Mouse (Mus musculus) adrenal gland, adult 2 months (tissue): ENCODE results near the gene Oard1. TPM values are rescaled to one million over a fixed set of nuclear protein-coding genes. Genes with fewer than 3 reads are reported as not detected.

ENCODE experiments used
- DNase-seq: peaks from one replicate; pipeline ENCODE4 v3.0.0; 2021
- long read RNA-seq: library from polyadenylated mRNA; stranded (forward); transcript quantifications from one replicate; pipeline ENCODE4 v2.0.0, GENCODE M21; 2021
- polyA plus RNA-seq: library from polyadenylated mRNA; depleted of rRNA; stranded (reverse); fragments of >200 nt; gene quantifications from 2 replicates; pipeline ENCODE4 v1.2.3, GENCODE M21; 2012; rRNA removed
- total RNA-seq, 2 experiments: library from RNA; stranded (reverse); gene quantifications; 2 replicates each; pipeline ENCODE4 v1.2.3; 2021

Gene Oard1
- total RNA-seq (10 to 100 TPM; 14.6 to 19.6 TPM), polyA plus RNA-seq (2.5 TPM in 2 replicates)
- long read RNA-seq, transcript Oard1-202 (6 exons, 1,324 nt) = major isoform, 14 of 27 reads
- long read RNA-seq, partial matches to known transcripts = 6 of 27 reads
- long read RNA-seq, other reads (novel, unspliced or antisense) = 6 of 27 reads

- peak; percentile 99 for DNase-seq
Measured at GRCm38 (mm10) chr17:48409380-48410298, at the start of gene Oard1, which contains the start of gene Nfya. Gene Oard1, plus strand, starts transcription at chr17:48410014. Gene Nfya, minus strand, starts transcription at chr17:48409906.

DNA sequence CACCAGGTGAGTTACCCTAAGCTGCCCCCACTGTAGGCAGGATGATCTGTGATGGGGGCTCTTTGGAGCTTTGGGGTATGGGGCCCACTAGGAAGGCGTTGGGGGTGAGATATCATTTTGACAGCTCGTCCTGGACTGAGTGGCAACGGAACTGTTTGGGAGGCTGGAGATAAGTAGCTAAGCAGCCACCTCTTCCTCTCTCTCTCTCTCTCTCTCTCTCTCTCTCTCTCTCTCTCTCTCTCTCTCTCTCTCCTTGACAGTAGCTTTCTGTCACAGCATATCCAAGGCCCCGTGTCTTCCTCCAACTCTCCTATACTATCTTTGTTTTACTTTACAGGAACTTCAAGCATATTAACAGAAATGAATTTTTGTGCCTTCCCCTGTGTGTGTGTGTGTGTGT, 49.4 kb upstream of the Oard1 start:
- no peak for DNase-seq

DNA sequence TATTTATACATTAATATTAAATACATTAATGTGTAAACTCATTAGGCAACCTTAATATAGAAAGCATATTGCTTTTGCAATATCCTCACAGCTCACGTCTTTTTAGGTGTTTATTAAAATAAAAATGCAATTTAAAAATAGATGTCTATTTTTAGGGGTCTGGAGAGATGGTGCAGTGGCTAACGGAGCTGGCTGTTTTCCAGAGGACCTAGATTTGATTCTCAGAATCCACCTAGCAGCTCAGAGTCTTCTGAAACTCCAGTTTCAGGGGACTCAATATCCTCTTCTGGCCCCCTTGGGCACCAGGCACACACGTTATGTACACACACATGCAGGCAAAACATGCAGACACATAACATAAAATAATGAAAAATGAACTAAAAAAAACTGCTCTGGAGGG, 47.5 kb upstream of the Oard1 start:
- no peak for DNase-seq

GRCm38 (mm10) chr17:48362966-48363365, 46.8 kb upstream of the Oard1 start:
- peak; percentile 12 for DNase-seq

- DNase-seq = no peak
Measured at GRCm38 (mm10) chr17:48363421-48363965, 46.3 kb upstream of the Oard1 start.

DNA sequence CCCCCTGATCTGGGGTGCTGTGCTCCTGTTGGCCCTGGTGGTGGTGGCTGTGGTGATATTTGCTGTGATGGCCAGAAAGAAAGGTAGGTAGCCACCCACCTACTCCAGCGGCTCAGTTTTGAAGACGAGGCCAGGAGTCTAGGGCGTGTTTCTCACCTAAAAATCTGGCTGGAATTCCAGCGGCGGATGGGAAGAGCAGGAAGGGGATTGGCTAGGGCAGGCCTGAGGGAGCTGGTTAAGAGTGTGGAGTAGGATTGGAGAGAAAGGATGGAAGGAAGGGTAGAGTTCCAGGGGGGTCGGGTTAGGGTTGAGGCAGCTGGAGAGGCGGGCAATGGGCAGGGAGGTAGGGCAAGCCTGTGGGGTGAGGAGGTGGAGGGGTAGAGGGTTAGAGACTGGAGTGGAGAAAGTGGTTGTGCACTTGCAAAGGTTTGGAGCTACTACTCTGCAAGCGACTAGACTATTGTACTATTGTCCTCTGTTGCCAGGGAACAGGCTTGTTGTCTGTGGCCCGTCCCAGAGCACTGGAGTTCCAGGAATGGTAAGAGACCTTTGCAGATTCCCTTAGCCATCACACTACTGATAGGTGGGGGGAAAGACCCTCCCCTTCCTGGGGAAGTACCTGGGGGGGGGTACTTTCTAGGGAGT, 44.2 kb upstream of the Oard1 start:
- no peak for DNase-seq

DNA sequence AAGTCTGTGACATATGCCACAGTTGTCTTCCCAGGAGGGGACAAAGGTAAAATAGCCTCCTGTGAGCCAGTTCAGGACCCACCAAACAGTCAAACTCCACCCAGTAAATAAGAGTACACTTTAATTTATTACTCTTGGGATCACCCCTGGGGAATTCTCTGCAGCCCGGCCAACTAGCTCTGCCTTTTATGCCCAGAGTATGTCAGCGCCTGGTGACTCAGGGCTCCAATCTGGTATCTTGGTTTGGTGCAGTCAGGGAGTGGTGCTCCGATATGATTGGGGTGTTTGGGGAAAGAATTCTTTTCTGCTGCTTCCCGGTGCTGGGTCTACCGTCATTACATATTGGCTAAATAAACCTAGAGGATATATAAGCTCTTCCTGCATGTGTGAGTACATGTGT, 43.0 kb upstream of the Oard1 start:
- no peak for DNase-seq

GRCm38 (mm10) chr17:48371621-48372020, 38.2 kb upstream of the Oard1 start:
- no peak for DNase-seq

DNA sequence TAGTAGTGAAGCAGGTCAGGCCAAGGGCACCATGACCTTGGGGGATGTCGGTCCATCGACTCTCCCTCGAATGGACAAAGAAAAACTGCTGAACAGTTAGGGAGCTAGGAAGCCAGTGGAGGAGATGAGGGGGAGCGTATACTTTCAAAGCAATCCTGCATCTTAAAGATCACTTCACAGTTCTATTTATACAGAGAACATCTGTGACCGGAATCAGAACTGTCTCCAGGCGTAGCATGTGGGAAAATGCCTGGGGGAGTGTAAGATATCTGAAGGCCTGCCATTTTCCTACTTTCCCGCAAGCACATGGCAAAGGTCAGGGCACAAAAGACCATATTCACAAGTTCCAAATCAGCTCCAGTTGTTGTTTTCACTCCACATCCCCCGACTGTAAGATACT, 36.8 kb upstream of the Oard1 start:
- no peak for DNase-seq

DNA sequence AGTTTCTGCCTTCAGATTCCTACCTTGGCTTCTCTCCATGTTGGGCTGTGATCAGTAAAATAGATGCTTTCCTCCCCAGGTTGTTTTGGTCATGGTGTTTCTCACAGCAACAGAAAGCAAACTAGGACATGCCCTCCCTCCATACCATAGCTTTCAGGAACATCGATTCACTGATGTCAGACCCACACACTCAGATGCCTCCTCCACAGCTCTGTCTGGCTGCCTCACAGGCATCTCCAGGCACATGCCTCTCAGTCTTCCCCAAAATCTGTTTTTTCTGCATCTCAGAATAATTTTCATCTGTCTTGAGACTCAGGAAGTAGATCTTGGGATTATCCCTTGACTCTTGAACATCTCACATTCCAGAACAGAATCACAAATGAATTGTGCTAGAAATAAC, 33.7 kb upstream of the Oard1 start:
- DNase-seq = no peak

- DNase-seq = no peak
Measured at GRCm38 (mm10) chr17:48379050-48379449, 30.8 kb upstream of the Oard1 start.

DNA sequence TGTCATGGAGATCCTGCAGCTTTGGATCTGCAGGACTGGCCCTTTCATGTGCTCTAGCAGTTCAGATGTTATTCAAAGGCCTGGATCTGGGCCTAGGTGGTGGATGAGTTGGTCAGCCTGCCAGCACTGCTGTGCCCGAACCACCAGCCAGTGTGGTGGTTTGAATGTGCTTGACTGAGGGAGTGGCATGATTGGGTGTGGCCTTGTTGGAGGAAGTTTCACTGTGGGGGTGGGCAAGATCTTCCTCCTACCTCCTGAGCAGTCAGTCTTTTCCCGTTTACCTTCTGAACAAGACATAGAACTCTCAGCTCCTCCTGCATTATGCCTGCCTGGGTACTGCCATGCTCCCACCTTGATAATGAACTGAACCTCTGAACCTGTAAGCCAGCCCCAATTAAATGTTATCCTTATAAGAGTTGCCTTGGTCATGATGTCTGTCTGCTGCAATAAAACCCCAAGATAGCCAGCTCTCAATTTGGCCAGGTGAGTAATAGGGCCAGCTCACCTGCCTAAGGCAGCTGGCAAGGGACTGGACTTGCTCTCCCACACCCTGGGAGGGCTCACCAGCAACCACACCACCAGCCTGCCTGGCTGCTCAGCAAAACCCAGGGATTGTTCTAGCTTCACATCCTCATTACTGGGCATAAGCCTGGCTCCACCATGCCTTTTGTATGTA, 23.9 kb upstream of the Oard1 start:
- no peak for DNase-seq

GRCm38 (mm10) chr17:48388666-48389065, 21.1 kb upstream of the Oard1 start:
- no peak for DNase-seq

DNA sequence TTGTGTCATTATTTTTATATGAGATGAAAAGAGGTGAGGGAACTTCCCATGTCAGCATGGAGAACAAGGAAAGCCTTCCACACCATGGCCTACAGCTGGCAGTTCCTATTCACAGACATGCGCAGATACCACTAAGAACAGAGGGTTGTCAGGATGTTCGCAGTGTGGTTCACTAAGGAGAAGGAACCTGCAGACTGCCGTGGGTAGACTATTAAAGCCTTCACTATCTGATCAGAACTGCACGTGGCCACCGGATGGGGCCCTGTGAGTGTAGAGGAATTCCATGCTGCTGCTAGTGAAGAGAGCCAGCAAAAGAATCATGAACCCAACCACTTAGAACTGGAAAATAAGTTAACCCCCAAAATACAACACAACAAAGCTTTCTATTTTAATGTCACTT, 20.4 kb upstream of the Oard1 start:
- DNase-seq = no peak

- DNase-seq = no peak
Measured at GRCm38 (mm10) chr17:48391446-48391845, 18.4 kb upstream of the Oard1 start.

GRCm38 (mm10) chr17:48392616-48393015, 17.2 kb upstream of the Oard1 start:
- DNase-seq = no peak

GRCm38 (mm10) chr17:48401710-48402109, 8.1 kb upstream of the Oard1 start:
- no peak for DNase-seq

DNA sequence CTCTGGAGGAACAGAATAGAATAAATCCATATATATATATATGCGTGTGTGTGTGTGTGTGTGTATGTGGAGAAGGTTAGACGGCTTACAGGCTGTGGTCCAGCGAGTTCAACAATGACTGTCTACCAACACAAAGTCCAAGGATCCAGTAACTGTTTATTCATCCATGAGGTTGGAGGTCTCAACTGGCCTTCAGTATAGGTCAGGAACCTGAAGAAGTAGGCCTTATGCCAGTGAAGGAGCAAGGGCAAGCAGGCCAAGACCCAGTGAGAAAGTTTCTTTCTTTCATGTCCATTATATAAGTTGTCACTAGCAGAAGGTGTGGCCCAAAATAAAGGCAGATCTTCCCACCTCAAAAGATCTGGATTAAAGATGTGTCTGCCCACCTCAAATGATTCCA, 7.1 kb upstream of the Oard1 start:
- DNase-seq = no peak

- no peak for DNase-seq
Measured at GRCm38 (mm10) chr17:48403848-48404247, 6.0 kb upstream of the Oard1 start.

DNA sequence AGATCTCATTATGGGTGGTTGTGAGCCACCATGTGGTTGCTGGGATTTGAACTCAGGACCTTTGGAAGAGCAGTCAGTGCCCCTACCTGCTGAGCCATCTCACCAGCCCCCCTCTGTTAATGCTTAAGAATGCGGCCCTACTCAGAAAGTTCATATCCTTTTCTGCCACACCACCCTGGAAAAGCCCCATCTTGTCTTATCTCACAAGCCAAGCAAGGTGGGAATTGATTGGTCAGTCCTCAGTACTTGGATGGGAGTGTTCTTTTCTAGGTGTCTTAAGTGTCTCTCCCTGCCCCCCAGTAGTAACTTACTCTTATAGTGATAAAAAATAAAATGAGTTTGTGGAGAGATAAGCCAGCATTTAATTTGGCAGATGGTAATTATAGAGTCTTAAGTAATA, 5.1 kb upstream of the Oard1 start:
- no peak for DNase-seq

DNA sequence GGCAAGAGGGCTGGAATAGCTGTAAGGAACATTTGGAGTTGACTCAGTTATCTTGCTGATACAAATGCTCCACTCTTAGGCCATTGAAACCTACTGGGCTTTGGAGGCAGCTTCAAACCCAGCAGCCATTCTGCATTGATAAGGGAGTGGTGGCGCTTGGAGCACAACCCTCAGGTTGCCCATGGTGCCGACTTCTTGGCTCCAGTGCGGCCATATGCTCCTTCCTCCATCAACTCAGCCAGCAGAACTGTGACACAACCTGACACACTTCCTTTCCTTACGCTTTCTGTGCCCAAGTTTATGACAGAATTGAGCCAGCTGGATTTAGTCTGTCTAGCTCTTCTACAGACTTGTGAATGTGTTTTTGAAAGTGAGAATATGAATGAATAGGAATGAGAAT, 2.7 kb upstream of the Oard1 start:
- DNase-seq = no peak

DNA sequence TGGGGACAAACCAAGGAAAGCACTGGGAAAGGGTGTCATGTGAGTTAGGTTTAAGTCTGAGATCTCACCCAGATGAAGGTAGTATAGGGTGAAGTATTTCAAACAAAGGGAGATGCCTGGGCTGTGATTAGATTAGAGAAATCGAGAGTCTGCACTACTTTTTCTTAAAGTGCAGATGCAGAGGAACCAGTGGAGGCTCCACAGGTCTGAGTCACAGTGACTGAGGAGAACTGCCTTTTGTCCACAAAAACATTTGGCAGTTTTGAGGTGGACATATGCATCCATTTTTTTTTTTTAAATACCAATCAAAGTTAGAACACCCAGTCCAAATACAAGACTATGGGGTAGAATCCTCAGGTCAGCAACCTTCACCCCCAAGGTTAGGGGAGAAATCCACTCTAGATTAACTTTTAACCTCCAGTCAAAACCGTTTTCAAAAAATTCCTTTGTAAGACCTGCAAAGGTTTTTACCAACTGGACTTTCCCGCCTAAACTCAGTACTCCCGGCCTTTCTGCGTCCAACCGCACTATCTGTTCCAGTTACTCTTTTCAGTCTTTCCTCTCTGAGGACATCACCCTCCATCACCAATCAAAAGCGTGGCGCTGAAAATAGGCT, 1.8 kb upstream of the Oard1 start:
- no peak for DNase-seq
